Mouse (Mus musculus) G1E (cell line): ENCODE measurements around the gene Zfp37.

Source experiments
- CTCF ChIP-seq: IDR thresholded peaks from 2 replicates; pipeline ENCODE4 v1.5.1; 2012; ENCODE audit warnings: low read depth, low read length, inconsistent platforms, mixed read lengths
- GATA1 ChIP-seq: IDR thresholded peaks from 2 replicates; pipeline ENCODE4 v1.6.1; 2012; ENCODE audit warnings: borderline replicate concordance, low read length, inconsistent platforms, mixed read lengths
- GATA2 ChIP-seq: IDR thresholded peaks from 2 replicates; pipeline ENCODE4 v1.6.1; 2012; ENCODE audit warnings: low read depth, low read length, inconsistent platforms, borderline replicate concordance
- TAL1 ChIP-seq: conservative IDR thresholded peaks from 2 replicates; pipeline ENCODE4 v1.6.1; 2012; ENCODE audit warnings: low read depth, low read length, inconsistent platforms, mixed read lengths

GRCm38 (mm10) chr4:62256931-62257330, 26.1 kb upstream of the Zfp37 start:
- TF ChIP-seq CTCF (no peak), TAL1 (no peak), GATA1 (no peak), GATA2 (no peak)
